ENCODE assay signal across 8 mouse cellular contexts in genomic region chr8:122269404-122269803, GRCm38 (mm10). TPM values are rescaled to one million over a fixed set of nuclear protein-coding genes. Genes with fewer than 3 reads are reported as not detected.
DNase-seq lines count a peak whose midpoint lies in the region; ATAC-seq and TF ChIP-seq lines count a peak whose summit lies in the region.

No protein-coding gene starts in this region.

- H3K79me2 ChIP-seq in C2C12 (ENCODE audit: control insufficient read depth, insufficient read depth), result no peaks in the 10 kb centered on the region

- H3K9me3 ChIP-seq in embryonic facial prominence, embryonic 13.5 days, result no peaks in the 10 kb centered on the region
- H3K9me3 ChIP-seq in heart, embryonic 12.5 days (replicated peaks), result no peaks in the 10 kb centered on the region
- H3K9me3 ChIP-seq in kidney, embryonic 16.5 days (ENCODE audit: low read length), result no peaks in the 10 kb centered on the region
- no peaks in the 10 kb centered on the region for H3K9me3 ChIP-seq in liver, embryonic 12.5 days (replicated peaks)
- H3K9me3 ChIP-seq in stomach, embryonic 15.5 days, result no peaks in the 10 kb centered on the region

- H3K4me3 ChIP-seq in C2C12 (ENCODE audit: insufficient read depth, poor library complexity, severe bottlenecking), result no peak overlapping the region
- H3K4me3 ChIP-seq in embryonic facial prominence, embryonic 13.5 days, result peak overlapping the region; percentile 45
- peak overlapping the region; percentile 46 for H3K4me3 ChIP-seq in heart, embryonic 12.5 days
- H3K4me3 ChIP-seq in kidney, embryonic 16.5 days (ENCODE audit: low read length), result peak overlapping the region; percentile 47
- H3K4me3 ChIP-seq in liver, embryonic 12.5 days, result peak overlapping the region; percentile 56
- peak overlapping the region; percentile 33 for H3K4me3 ChIP-seq in stomach, embryonic 15.5 days (replicated peaks)

- H3K4me2 ChIP-seq in embryonic facial prominence, embryonic 13.5 days, result peak overlapping the region; percentile 74
- peak overlapping the region; percentile 80 for H3K4me2 ChIP-seq in heart, embryonic 12.5 days
- peak overlapping the region; percentile 81 for H3K4me2 ChIP-seq in kidney, embryonic 16.5 days (replicated peaks; ENCODE audit: low read depth, low read length)
- peak overlapping the region; percentile 81 for H3K4me2 ChIP-seq in liver, embryonic 12.5 days
- peak overlapping the region; percentile 65 for H3K4me2 ChIP-seq in stomach, embryonic 15.5 days

- no peaks in the 10 kb centered on the region for H3K36me3 ChIP-seq in C2C12 (ENCODE audit: control insufficient read depth, insufficient read depth)
- no peaks in the 10 kb centered on the region; the same call in 1 of the 2 replicates for H3K36me3 ChIP-seq in embryonic facial prominence, embryonic 13.5 days
- no peaks in the 10 kb centered on the region for H3K36me3 ChIP-seq in heart, embryonic 12.5 days
- no peaks in the 10 kb centered on the region for H3K36me3 ChIP-seq in kidney, embryonic 16.5 days (ENCODE audit: insufficient read depth, low read length)
- H3K36me3 ChIP-seq in liver, embryonic 12.5 days, result no peaks in the 10 kb centered on the region
- H3K36me3 ChIP-seq in stomach, embryonic 15.5 days, result no peaks in the 10 kb centered on the region

- ATAC-seq in embryonic facial prominence, embryonic 13.5 days (ENCODE audit: insufficient number of reproducible peaks, insufficient read depth, low FRiP score, low TSS enrichment, low read depth), result 0 out of 2 replicates have a peak, but pooled peaks have one; percentile 27
- ATAC-seq in heart, embryonic 12.5 days (ENCODE audit: insufficient number of reproducible peaks, low FRiP score), result peak; percentile 46; the same call in 1 of the 2 replicates
- ATAC-seq in kidney, embryonic 16.5 days (ENCODE audit: low FRiP score, low TSS enrichment), result peak; percentile 43
- ATAC-seq in liver, embryonic 12.5 days, result peak; percentile 36; the same call in 1 of the 2 replicates
- ATAC-seq in stomach, embryonic 15.5 days (ENCODE audit: insufficient read depth, low FRiP score, low read depth), result peak; percentile 48; the same call in 1 of the 2 replicates

- TF ChIP-seq CTCF in C2C12 (IDR thresholded peaks at IDR 0.05; ENCODE audit: control insufficient read depth, insufficient read depth, insufficient read length), result peak; percentile 97

- H3K9ac ChIP-seq in embryonic facial prominence, embryonic 13.5 days, result peak overlapping the region; percentile 70
- H3K9ac ChIP-seq in heart, embryonic 12.5 days, result peak overlapping the region; percentile 61
- peak overlapping the region; percentile 65 for H3K9ac ChIP-seq in kidney, embryonic 16.5 days (replicated peaks; ENCODE audit: low read length)
- peak overlapping the region; percentile 69 for H3K9ac ChIP-seq in liver, embryonic 12.5 days
- no peak overlapping the region for H3K9ac ChIP-seq in stomach, embryonic 15.5 days

- peaks cover 20% of the 10 kb centered on the region for H3K4me1 ChIP-seq in embryonic facial prominence, embryonic 13.5 days
- H3K4me1 ChIP-seq in heart, embryonic 12.5 days (replicated peaks), result peaks cover 21% of the 10 kb centered on the region
- peaks cover 6% of the 10 kb centered on the region; the same call in 1 of the 2 replicates for H3K4me1 ChIP-seq in kidney, embryonic 16.5 days (ENCODE audit: insufficient read depth, low read length)
- peaks cover 46% of the 10 kb centered on the region for H3K4me1 ChIP-seq in liver, embryonic 12.5 days
- peaks cover 21% of the 10 kb centered on the region; the same call in 1 of the 2 replicates for H3K4me1 ChIP-seq in stomach, embryonic 15.5 days

- no peaks in the 10 kb centered on the region for H3K27me3 ChIP-seq in C2C12 (ENCODE audit: control insufficient read depth, insufficient read depth, insufficient read length)
- H3K27me3 ChIP-seq in embryonic facial prominence, embryonic 13.5 days, result peaks cover 36% of the 10 kb centered on the region
- peaks cover 45% of the 10 kb centered on the region for H3K27me3 ChIP-seq in heart, embryonic 12.5 days (replicated peaks)
- 0 out of 2 replicates have a peak, but pooled peaks cover 7% of the 10 kb centered on the region for H3K27me3 ChIP-seq in kidney, embryonic 16.5 days (ENCODE audit: insufficient read depth, low read length)
- peaks cover 73% of the 10 kb centered on the region for H3K27me3 ChIP-seq in liver, embryonic 12.5 days (replicated peaks)
- peaks cover 8% of the 10 kb centered on the region; the same call in 1 of the 2 replicates for H3K27me3 ChIP-seq in stomach, embryonic 15.5 days (replicated peaks)

- H3K27ac ChIP-seq in embryonic facial prominence, embryonic 13.5 days, result no peak overlapping the region
- H3K27ac ChIP-seq in heart, embryonic 12.5 days (ENCODE audit: poor library complexity, severe bottlenecking), result no peak overlapping the region
- no peak overlapping the region for H3K27ac ChIP-seq in kidney, embryonic 16.5 days (ENCODE audit: low read length)
- no peak overlapping the region for H3K27ac ChIP-seq in liver, embryonic 12.5 days
- H3K27ac ChIP-seq in stomach, embryonic 15.5 days, result no peak overlapping the region

- H3K79me3 ChIP-seq in C2C12 (ENCODE audit: low read depth), result no peaks in the 10 kb centered on the region

- whole genome bisulfite sequencing in embryonic facial prominence, embryonic 13.5 days, result 3% methylated on average over 19 of the region's 21 CpGs
- 6% methylated on average over 21 of the region's 21 CpGs for WGBS in heart, embryonic 12.5 days
- 3% methylated on average over 21 of the region's 21 CpGs for WGBS in kidney, embryonic 16.5 days
- WGBS in liver, embryonic 12.5 days (ENCODE audit: insufficient replicate concordance), result 2% methylated on average over 21 of the region's 21 CpGs
- WGBS in stomach, embryonic 15.5 days, result 5% methylated on average over 21 of the region's 21 CpGs

- peak; percentile 72 to 85 for DNase-seq in adrenal gland, postnatal 36 days
- DNase-seq in naive thymus-derived CD4-positive, alpha-beta T cell, adult 2 months (ENCODE audit: low read depth), result peak; percentile 85

- H3ac ChIP-seq in C2C12 (ENCODE audit: control insufficient read depth, insufficient read length, low read depth), result no peak overlapping the region

TF ChIP-seq in C2C12, 6 proteins besides CTCF, POLR2A, EP300 and RAD21:
- TF ChIP-seq CEBPB (IDR thresholded peaks at IDR 0.05; ENCODE audit: low read depth), result no peak
- TF ChIP-seq USF1 (IDR thresholded peaks at IDR 0.05; ENCODE audit: low read depth), result no peak
- no peak for TF ChIP-seq MYOD1 (IDR thresholded peaks at IDR 0.05; ENCODE audit: control insufficient read depth, insufficient read length, low read depth)

RNA-seq across cellular contexts. Expression of gene Zfpm1, which starts 12.5 kb away (rescaled TPM):
- polyA plus RNA-seq in C2C12 (2012; fragmentation: generic; extraction: Trizol), result 20.7 TPM
- total RNA-seq in adrenal gland, postnatal 36 days (2021), result 10 to 100 TPM; 14.0 to 15.5 TPM
- 1.7 and 1.8 TPM in 2 replicates for polyA plus RNA-seq in embryonic facial prominence, embryonic 13.5 days (2015; fragmentation: Nextera tagmentation; extraction: Ambion mirVana)
- 8.0 and 9.2 TPM in 2 replicates for polyA plus RNA-seq in heart, embryonic 12.5 days (2016; fragmentation: Nextera tagmentation; extraction: Ambion mirVana)
- 1.5 and 1.6 TPM in 2 replicates for polyA plus RNA-seq in kidney, embryonic 16.5 days (2015; fragmentation: Nextera tagmentation; extraction: Ambion mirVana)
- 27.6 and 28.4 TPM in 2 replicates for polyA plus RNA-seq in liver, embryonic 12.5 days (2016; fragmentation: Nextera tagmentation; extraction: Ambion mirVana)
- 5.6 and 5.7 TPM in 2 replicates for polyA plus RNA-seq in stomach, embryonic 15.5 days (2015; fragmentation: Nextera tagmentation; extraction: Ambion mirVana)
